Mouse (Mus musculus) erythroblast, embryonic 14.5 days (primary cell): ENCODE results near the gene Alg1.

Source experiments
- GATA1 ChIP-seq: IDR thresholded peaks from 2 replicates; pipeline ENCODE4 v1.6.1; 2012; ENCODE audit warnings: low read length, inconsistent platforms, mixed read lengths
- TAL1 ChIP-seq: IDR thresholded peaks from 3 replicates; pipeline ENCODE4 v1.6.1; 2012; ENCODE audit warnings: low read length, inconsistent platforms, mixed read lengths

- no peak for TF ChIP-seq TAL1
- no peak for TF ChIP-seq GATA1
Measured at GRCm38 (mm10) chr16:5186234-5186633, 47.2 kb upstream of the Alg1 start.
